Mouse (Mus musculus) thymus, postnatal 4 days (tissue): ENCODE measurements around the gene Vmn1r76.

ENCODE experiments used
- DNase-seq: peaks from one replicate; pipeline ENCODE4 v3.0.0; 2021

Gene Vmn1r76

DNA sequence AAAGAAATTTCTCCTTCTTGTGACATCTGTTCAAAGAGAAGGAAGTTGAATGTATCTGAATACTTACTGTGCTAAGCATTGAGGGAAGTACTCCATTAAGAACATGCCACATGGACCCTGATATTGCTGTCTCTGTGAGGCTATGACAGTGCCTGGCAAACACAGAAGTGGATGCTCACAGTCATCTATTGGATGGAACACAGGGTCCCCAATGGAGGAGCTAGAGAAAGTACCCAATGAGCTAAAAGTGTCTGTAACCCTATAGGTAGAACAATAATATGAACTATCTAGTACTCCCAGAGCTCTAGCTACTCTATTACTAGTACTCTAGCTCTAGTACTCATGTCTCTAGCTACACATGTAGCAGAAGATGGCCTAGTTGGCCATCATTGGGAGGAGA, at the start of gene Vmn1r76:
Vmn1r76 (minus strand) TSS at position 101 of the 400 bp plus-strand sequence.
- DNase-seq = no peak

DNA sequence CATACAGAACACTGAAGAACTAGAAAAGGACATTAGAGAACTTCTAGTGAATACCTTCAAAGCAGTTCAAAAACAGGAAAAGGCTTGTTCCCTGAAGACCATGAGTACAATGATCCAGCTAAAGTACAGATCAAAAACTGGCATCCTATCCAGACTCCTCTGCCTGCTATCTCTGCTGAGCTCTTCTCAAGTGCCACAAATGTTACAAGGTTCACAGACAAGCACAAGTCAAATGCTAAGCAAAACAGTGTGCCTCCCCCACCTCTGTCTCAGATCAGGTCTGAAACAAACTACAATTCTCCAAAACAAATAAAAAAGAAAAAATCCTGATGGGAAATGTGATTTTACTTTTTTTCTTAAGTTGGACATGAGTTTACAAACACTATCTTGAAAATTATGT, 34.6 kb upstream of the Vmn1r76 start:
- DNase-seq = no peak

- no peak for DNase-seq
Measured at GRCm38 (mm10) chr7:11947991-11948390, 10.0 kb upstream of the Vmn1r76 start.

GRCm38 (mm10) chr7:11874330-11874729, 63.7 kb downstream of the Vmn1r76 start, which contains the start of gene Vmn1r75:
TSS of gene Vmn1r75 (plus strand) at chr7:11874630.
- no peak for DNase-seq
